26 mouse cellular contexts compared by ENCODE assay signal in the genomic region with DNA sequence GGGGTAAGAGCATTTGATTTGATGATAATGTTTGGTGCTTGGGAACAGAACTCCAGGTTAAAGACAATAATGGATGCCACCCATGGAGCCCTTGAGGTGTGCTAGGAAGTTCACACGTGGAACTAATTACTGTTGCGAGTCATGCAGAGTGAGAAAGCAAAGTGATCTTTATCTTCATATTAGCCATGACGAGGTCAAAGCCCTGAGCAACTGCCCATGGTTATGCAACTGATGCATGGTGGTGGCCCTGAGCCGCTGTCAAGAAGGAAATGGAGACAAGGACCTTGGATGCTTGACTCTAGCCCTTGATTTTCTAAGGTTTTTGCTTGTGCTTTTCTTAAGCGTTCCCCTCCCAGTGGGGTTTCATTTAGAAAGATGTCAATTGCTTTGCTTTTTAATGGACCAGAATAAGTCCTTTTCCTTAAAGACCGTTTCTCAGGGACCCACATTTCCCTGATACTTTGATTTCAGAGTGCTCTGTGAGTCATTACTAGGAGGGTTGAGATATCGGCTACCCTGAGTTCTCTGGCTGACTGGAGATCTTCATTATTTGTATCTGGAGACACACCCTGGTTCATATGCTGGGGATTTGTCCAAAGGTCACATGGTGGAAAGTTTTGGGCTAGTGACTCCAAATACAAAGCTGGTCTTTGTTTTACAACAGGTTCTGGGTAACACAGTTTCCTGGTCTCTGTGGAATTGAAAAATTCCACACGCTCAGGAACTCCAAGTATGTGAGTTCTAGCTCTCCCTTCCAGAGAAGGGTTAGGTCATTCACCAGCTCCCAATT. TPM values are rescaled to one million over a fixed set of nuclear protein-coding genes. Genes with fewer than 3 reads are reported as not detected.
DNase-seq lines count a peak whose midpoint lies in the region; ATAC-seq and TF ChIP-seq lines count a peak whose summit lies in the region.
"Had no signal": no experiment of that assay in that cellular context is flagged by ENCODE, and none has a peak within 500 bp of the region (broad histone marks: within the 10 kb centered on the region; RNA-seq: fewer than 3 reads in every experiment).

No protein-coding gene starts in this region.

- WGBS in embryonic facial prominence, embryonic 11.5 days: 56% methylated on average over 8 of the region's 8 CpGs
- WGBS in embryonic facial prominence, embryonic 10.5 days: 66% methylated on average over 8 of the region's 8 CpGs

- no peaks in the 10 kb centered on the region for H3K9me3 ChIP-seq in embryonic facial prominence, embryonic 11.5 days (replicated peaks; ENCODE audit: control insufficient read depth, low read length)
- H3K9me3 ChIP-seq in embryonic facial prominence, embryonic 10.5 days: no peaks in the 10 kb centered on the region
- H3K9me3 ChIP-seq: embryonic facial prominence, embryonic 13.5 days; heart, embryonic 15.5 days; hindbrain, embryonic 10.5 days; limb, embryonic 12.5 days; liver, embryonic 13.5 days; stomach, embryonic 15.5 days had no signal

- H3K36me3 ChIP-seq in embryonic facial prominence, embryonic 11.5 days (replicated peaks; ENCODE audit: control insufficient read depth, insufficient read depth, low read depth, low read length): no peaks in the 10 kb centered on the region
- no peaks in the 10 kb centered on the region for H3K36me3 ChIP-seq in embryonic facial prominence, embryonic 10.5 days (replicated peaks)
- H3K36me3 ChIP-seq in myocyte (ENCODE audit: control insufficient read depth, insufficient read depth): no peaks in the 10 kb centered on the region
- H3K36me3 ChIP-seq: embryonic facial prominence, embryonic 13.5 days; heart, embryonic 15.5 days; hindbrain, embryonic 10.5 days; limb, embryonic 12.5 days; liver, embryonic 13.5 days; stomach, embryonic 15.5 days had no signal

- ATAC-seq in embryonic facial prominence, embryonic 11.5 days (replicated peaks; ENCODE audit: insufficient number of reproducible peaks, low FRiP score, low TSS enrichment, low read depth): no peak
- ATAC-seq in granulocyte monocyte progenitor cell, adult 5-6 weeks (replicated peaks; ENCODE audit: poor library complexity, severe bottlenecking): peak; percentile 48
- ATAC-seq: forebrain, embryonic 16.5 days had no signal

- no peaks in the 10 kb centered on the region for H3K79me2 ChIP-seq in myocyte (ENCODE audit: control insufficient read depth, insufficient read depth)

- H3K27me3 ChIP-seq in embryonic facial prominence, embryonic 11.5 days (ENCODE audit: control insufficient read depth, insufficient read depth, low read length): no peaks in the 10 kb centered on the region
- H3K27me3 ChIP-seq in embryonic facial prominence, embryonic 10.5 days (replicated peaks; ENCODE audit: low read depth, poor library complexity, severe bottlenecking): no peaks in the 10 kb centered on the region
- H3K27me3 ChIP-seq in myocyte (ENCODE audit: control insufficient read depth, insufficient read depth, insufficient read length): no peaks in the 10 kb centered on the region
- H3K27me3 ChIP-seq: embryonic facial prominence, embryonic 13.5 days; heart, embryonic 15.5 days; limb, embryonic 12.5 days; liver, embryonic 13.5 days; stomach, embryonic 15.5 days had no signal

- H3K9ac ChIP-seq in embryonic facial prominence, embryonic 11.5 days (replicated peaks; ENCODE audit: low read length): no peak overlapping the region
- H3K9ac ChIP-seq: embryonic facial prominence, embryonic 13.5 days; heart, embryonic 15.5 days; limb, embryonic 12.5 days; liver, embryonic 13.5 days; stomach, embryonic 15.5 days had no signal

- no peak for TF ChIP-seq POLR2A in myocyte (IDR thresholded peaks at IDR 0.05; ENCODE audit: insufficient read length, low read depth)

- H3K4me3 ChIP-seq in embryonic facial prominence, embryonic 11.5 days (ENCODE audit: low read depth, low read length): no peak overlapping the region
- H3K4me3 ChIP-seq in embryonic facial prominence, embryonic 10.5 days: no peak overlapping the region
- H3K4me3 ChIP-seq in myocyte: no peak overlapping the region
- H3K4me3 ChIP-seq: embryonic facial prominence, embryonic 13.5 days; gastrocnemius, adult 2 months; heart, embryonic 15.5 days; hindbrain, embryonic 10.5 days; limb, embryonic 12.5 days; liver, embryonic 13.5 days; stomach, embryonic 15.5 days had no signal

- no peaks in the 10 kb centered on the region for H3K4me1 ChIP-seq in embryonic facial prominence, embryonic 11.5 days (ENCODE audit: control insufficient read depth, insufficient read depth, low read length)
- 0 out of 2 replicates have a peak, but pooled peaks cover 4% of the 10 kb centered on the region for H3K4me1 ChIP-seq in embryonic facial prominence, embryonic 10.5 days
- H3K4me1 ChIP-seq: embryonic facial prominence, embryonic 13.5 days; heart, embryonic 15.5 days; hindbrain, embryonic 10.5 days; limb, embryonic 12.5 days; liver, embryonic 13.5 days; stomach, embryonic 15.5 days had no signal

- no peak overlapping the region for H3K27ac ChIP-seq in embryonic facial prominence, embryonic 11.5 days (replicated peaks; ENCODE audit: low read depth, low read length)
- no peak overlapping the region for H3K27ac ChIP-seq in embryonic facial prominence, embryonic 10.5 days (replicated peaks)
- H3K27ac ChIP-seq: embryonic facial prominence, embryonic 13.5 days; gastrocnemius, adult 2 months; heart, embryonic 15.5 days; hindbrain, embryonic 10.5 days; kidney, postnatal 0 days; limb, embryonic 12.5 days; liver, embryonic 13.5 days; stomach, embryonic 15.5 days had no signal

- peak; percentile 18 for DNase-seq in embryonic facial prominence, embryonic 11.5 days (ENCODE audit: low spot score)
- DNase-seq in embryonic facial prominence, embryonic 10.5 days (ENCODE audit: low spot score): no peak
- DNase-seq in R1 (ENCODE audit: low read depth, low spot score): peak; percentile 8
- no peak for DNase-seq in right cerebral cortex, postnatal 14 days
- no peak for DNase-seq in frontal cortex, adult 2 months (ENCODE audit: extremely low spot score in 1 of 2, low spot score in 1 of 2)
- DNase-seq in urinary bladder, postnatal 25 days (ENCODE audit: low spot score): no peak
- DNase-seq: cerebellum, adult 9-11 months; gastrocnemius, adult 2 months; liver, embryonic 13.5 days; right cerebral cortex, adult 18-20 months had no signal

- no peak overlapping the region for H3K4me2 ChIP-seq in embryonic facial prominence, embryonic 11.5 days (ENCODE audit: low read depth, low read length)
- H3K4me2 ChIP-seq in myocyte (ENCODE audit: low read depth): no peak overlapping the region
- H3K4me2 ChIP-seq: embryonic facial prominence, embryonic 13.5 days; heart, embryonic 15.5 days; limb, embryonic 12.5 days; liver, embryonic 13.5 days; stomach, embryonic 15.5 days had no signal

- no peak overlapping the region for H3ac ChIP-seq in myocyte (ENCODE audit: control insufficient read depth, insufficient read length)

TF ChIP-seq in myocyte, 11 proteins besides CTCF, POLR2A, EP300 and RAD21:
- TF ChIP-seq TCF3 (IDR thresholded peaks at IDR 0.05; ENCODE audit: insufficient read length, low read depth) (no peak), USF1 (IDR thresholded peaks at IDR 0.05; ENCODE audit: low read depth) (peak; percentile 29), REST (IDR thresholded peaks at IDR 0.05; ENCODE audit: insufficient read depth, insufficient read length) (no peak), MAX (IDR thresholded peaks at IDR 0.05; ENCODE audit: low read depth) (no peak), SRF (IDR thresholded peaks at IDR 0.05; ENCODE audit: control insufficient read depth, insufficient read length, low read depth) (no peak), POLR2AphosphoS2 (IDR thresholded peaks at IDR 0.05; ENCODE audit: insufficient read length, low read depth) (no peak), E2F4 (IDR thresholded peaks at IDR 0.05; ENCODE audit: insufficient read depth) (no peak), MYOG (IDR thresholded peaks at IDR 0.05; ENCODE audit: control insufficient read depth in 1 of 3, insufficient read depth in 1 of 3, insufficient read length in 2 of 3, low read depth in 2 of 3) (no peak)
TF ChIP-seq in myocyte: peak in this region for 1.

RNA-seq across cellular contexts. Expression of a gene that starts 34.3 kb away (rescaled TPM):
- polyA plus RNA-seq in embryonic facial prominence, embryonic 11.5 days (2014; fragmentation: Nextera tagmentation; extraction: Ambion mirVana): 0.06 TPM in 1 of 2 replicates, not detected in the other
- polyA plus RNA-seq in embryonic facial prominence, embryonic 10.5 days (2016; fragmentation: Nextera tagmentation; extraction: Ambion mirVana): not detected in 2 replicates
- 0.26 and 1.2 TPM in 2 replicates for total RNA-seq in granulocyte monocyte progenitor cell, adult 5-6 weeks (2014; fragmentation: Nextera tagmentation)
- 0.88 TPM in 1 of 2 replicates, not detected in the other for total RNA-seq in granulocyte monocyte progenitor cell, adult 5-6 weeks (2017)
- 0.29 TPM for polyA plus RNA-seq in myocyte (2012; fragmentation: generic; extraction: Trizol)
- polyA plus RNA-seq in frontal cortex, adult 2 months (2012; rRNA removed): 0.02 TPM in 1 of 2 replicates, not detected in the other
- total RNA-seq: heart, adult 18-20 months; layer of hippocampus, adult 8-10 months; megakaryocyte-erythroid progenitor cell, adult 5-6 weeks had no signal
- polyA plus RNA-seq: embryonic facial prominence, embryonic 13.5 days; forebrain, embryonic 16.5 days; hindbrain, embryonic 10.5 days; limb, embryonic 12.5 days had no signal

RNA-seq across cellular contexts. Expression of a gene that starts 47.4 kb away (rescaled TPM):
- not detected in 2 replicates for polyA plus RNA-seq in embryonic facial prominence, embryonic 11.5 days (2014; fragmentation: Nextera tagmentation; extraction: Ambion mirVana)
- not detected in 2 replicates for polyA plus RNA-seq in embryonic facial prominence, embryonic 10.5 days (2016; fragmentation: Nextera tagmentation; extraction: Ambion mirVana)
- not detected in 2 replicates for total RNA-seq in granulocyte monocyte progenitor cell, adult 5-6 weeks (2014; fragmentation: Nextera tagmentation)
- total RNA-seq in granulocyte monocyte progenitor cell, adult 5-6 weeks (2017): not detected in 2 replicates
- polyA plus RNA-seq in myocyte (2012; fragmentation: generic; extraction: Trizol): not detected
- not detected in 2 replicates for polyA plus RNA-seq in frontal cortex, adult 2 months (2012; rRNA removed)
- total RNA-seq: gastrocnemius, adult 2 months; heart, adult 18-20 months; layer of hippocampus, adult 8-10 months; left cerebral cortex, adult 8-10 months; megakaryocyte-erythroid progenitor cell, adult 5-6 weeks had no signal
- polyA plus RNA-seq: embryonic facial prominence, embryonic 13.5 days; forebrain, embryonic 16.5 days; heart, embryonic 15.5 days; hindbrain, embryonic 10.5 days; kidney, postnatal 0 days; limb, embryonic 12.5 days; liver, embryonic 13.5 days; lung, embryonic 16.5 days; spleen, adult 2 months; stomach, embryonic 15.5 days; thymus, postnatal 0 days had no signal

Comparison
In these comparisons a context has a peak if more than half of its experiments do, and no peak if none do; other contexts are left out.
1. DNase-seq: peak in embryonic facial prominence, embryonic 11.5 days (single experiment) and R1 (single experiment); none in embryonic facial prominence, embryonic 10.5 days (single experiment), right cerebral cortex, postnatal 14 days (single experiment), frontal cortex, adult 2 months (0 of 2) and urinary bladder, postnatal 25 days (single experiment).